Mouse (Mus musculus) C2C12 (cell line): Measurements from ENCODE around the gene Gm30083.

Experiments used
- CEBPB ChIP-seq: IDR thresholded peaks from one replicate; pipeline ENCODE4 v1.6.1; 2011; ENCODE audit warnings: low read depth, mild to moderate bottlenecking, control low read depth, moderate library complexity
- CTCF ChIP-seq: IDR thresholded peaks from one replicate; pipeline ENCODE4 v1.5.1; 2011; ENCODE audit not compliant: control insufficient read depth, insufficient read depth, insufficient read length
- FOSL1 ChIP-seq: IDR thresholded peaks from one replicate; pipeline ENCODE4 v1.8.0; 2011; ENCODE audit warnings: mild to moderate bottlenecking, low read length; ENCODE audit not compliant: poor library complexity, insufficient read depth, severe bottlenecking
- MAX ChIP-seq: IDR thresholded peaks from one replicate; pipeline ENCODE4 v1.6.1; 2011; ENCODE audit warnings: mild to moderate bottlenecking, control low read depth

DNA sequence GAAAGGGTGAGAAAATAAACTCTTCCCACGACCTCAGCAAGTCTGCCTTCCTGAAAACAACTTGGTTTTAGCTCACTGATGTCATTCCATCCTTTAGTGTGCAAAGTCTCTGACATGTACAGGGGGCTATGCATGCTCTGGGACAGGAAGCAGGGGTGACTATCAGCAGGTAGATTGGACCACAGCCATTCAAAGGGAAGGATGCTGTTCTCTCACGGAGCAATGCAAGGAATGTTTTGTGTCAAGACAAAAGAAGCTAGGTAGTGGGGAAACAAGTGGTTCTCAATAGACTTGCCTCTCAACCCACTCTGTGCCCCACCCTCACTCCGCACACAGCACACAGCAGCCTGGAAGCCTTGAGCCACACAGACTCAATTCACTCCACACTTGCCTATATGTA is 25.8 kb downstream of the Gm30083 start:
- TF ChIP-seq CTCF (no peak), MAX (no peak), CEBPB (no peak), FOSL1 (no peak)
